Mouse (Mus musculus): ENCODE data around the gene Tom1l1.

- TF ChIP-seq HCFC1 (IDR thresholded peaks at IDR 0.05; ENCODE audit: borderline replicate concordance, insufficient read depth, low read length) = no peak
- no peak for TF ChIP-seq ZNF384 (IDR thresholded peaks at IDR 0.05; ENCODE audit: low read depth, low read length)
- no peak for TF ChIP-seq MAFK (IDR thresholded peaks at IDR 0.05; ENCODE audit: insufficient read depth, low read depth, low read length)
Measured at GRCm38 (mm10) chr11:90677771-90678288, 10.3 kb downstream of the Tom1l1 start.

Measured in ES-E14 (cell line).